Mouse (Mus musculus) fibroblast of lung, adult 2 months (primary cell): ENCODE measurements around the gene Ogdh.
"Not testable (repeated sequence)": the region's sequence is repeated elsewhere in the genome, so short reads cannot be mapped to it uniquely, and the experiment has no call there.

Experiments used
- DNase-seq: peaks from one replicate; pipeline ENCODE4 v3.0.0-alpha.2; 2011; ENCODE audit warnings: low read depth

The Ogdh gene

GRCm38 (mm10) chr11:6367156-6367555 lies 75.7 kb downstream of the Ogdh start:
- no peak for DNase-seq

- not testable (repeated sequence) for DNase-seq
Observed at GRCm38 (mm10) chr11:6367986-6368385, 76.6 kb downstream of the Ogdh start.

GRCm38 (mm10) chr11:6371376-6372155 lies 80.1 kb downstream of the Ogdh start:
- no peak for DNase-seq

GRCm38 (mm10) chr11:6372784-6373183 lies 81.4 kb downstream of the Ogdh start:
- DNase-seq = no peak

GRCm38 (mm10) chr11:6380916-6381315 lies 89.5 kb downstream of the Ogdh start:
- no peak for DNase-seq

GRCm38 (mm10) chr11:6388126-6388725 lies 96.8 kb downstream of the Ogdh start:
- no peak for DNase-seq

DNA sequence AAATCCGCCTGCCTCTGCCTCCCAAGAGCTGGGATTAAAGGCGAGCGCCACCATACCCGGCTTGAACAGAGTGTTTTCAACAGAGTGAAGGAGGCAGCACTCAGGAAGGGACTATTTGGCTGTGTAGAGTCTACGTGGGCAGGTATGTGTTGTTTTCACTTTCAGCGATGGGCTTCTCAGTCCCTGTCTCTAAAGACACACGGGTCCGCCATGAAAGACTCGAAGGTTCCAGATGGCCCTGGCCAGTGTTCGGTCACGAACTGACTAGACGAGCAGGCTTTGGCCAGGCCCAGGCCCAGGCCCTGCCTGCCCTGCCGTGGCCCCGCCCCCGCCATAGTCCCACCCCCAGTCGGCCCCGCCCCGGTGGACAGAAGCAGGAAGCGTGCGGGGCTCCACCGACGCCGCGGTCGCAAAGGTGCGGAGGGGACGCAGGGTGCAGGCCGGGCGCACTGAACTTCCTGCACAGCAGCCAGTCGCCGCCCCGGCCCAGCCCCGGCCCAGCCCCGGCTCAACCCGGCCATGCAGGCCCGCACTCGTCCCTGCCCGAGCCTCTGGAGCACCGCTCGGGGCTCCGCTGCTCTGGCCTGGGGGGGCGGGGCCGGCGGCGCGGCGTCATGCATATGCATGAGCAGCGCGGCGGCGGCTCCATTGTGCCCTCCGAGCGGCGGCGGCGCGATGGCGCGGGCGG lies 97.4 kb downstream of the Ogdh start, which contains the start of gene Zmiz2:
TSS of gene Zmiz2 (plus strand) at position 349 of the 688 bp plus-strand sequence.
- DNase-seq = peak; percentile 73

DNA sequence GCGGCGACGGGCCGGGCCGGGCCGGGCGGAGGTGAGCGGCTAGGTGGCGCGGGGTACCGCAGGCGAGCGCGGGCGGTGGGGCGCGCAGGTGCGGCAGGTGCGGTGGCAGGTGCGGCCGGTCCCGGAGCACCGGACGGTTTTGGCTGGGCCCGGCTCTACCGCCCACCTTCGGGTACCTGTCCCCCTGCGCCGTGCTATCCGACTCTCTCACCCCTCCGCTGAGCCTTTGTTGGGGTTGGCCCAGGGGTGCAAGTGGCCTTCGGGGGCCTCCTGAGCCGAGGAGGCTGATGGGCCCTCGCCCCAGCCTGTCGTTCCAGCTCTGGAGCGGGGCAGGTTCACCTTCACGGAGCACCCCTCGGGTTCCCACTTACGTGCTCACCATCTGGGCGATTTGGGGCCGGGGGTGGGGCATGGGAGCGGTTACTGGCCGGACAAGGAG lies 98.1 kb downstream of the Ogdh start:
- DNase-seq = no peak

DNA sequence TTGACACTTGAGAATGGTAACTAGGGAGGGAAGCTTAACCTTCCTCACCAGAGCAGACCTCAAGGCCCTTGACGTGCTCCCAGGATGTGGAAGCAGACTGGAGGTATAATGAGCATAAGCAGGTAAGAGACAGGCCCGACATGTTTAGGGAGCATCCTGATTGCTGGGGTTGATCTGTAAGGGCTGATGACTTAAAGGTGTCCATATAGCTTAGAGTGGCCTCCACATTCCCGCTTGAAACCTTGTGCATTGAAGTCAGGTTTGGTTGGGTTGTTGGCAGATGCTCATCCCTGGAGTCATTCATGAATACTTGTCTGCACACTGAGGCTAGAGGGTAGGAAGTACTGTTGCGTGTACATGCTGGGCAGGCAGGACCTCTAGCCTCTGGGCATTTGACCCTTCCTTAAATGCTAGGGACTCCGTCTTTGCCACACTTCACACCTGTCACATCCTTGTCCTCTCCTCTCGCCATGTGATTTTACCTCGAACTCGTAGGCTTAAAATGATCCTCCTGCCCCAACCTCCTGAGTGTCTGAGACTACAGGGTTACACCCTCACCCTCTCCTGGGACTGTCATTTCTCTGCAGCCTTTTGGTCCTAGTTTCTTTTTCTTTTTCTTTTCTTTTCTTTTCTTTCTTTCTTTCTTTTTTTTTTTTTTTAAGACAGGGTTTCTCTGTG lies 99.1 kb downstream of the Ogdh start:
- DNase-seq = no peak

GRCm38 (mm10) chr11:6391516-6392276 lies 100.3 kb downstream of the Ogdh start:
- no peak for DNase-seq

DNA sequence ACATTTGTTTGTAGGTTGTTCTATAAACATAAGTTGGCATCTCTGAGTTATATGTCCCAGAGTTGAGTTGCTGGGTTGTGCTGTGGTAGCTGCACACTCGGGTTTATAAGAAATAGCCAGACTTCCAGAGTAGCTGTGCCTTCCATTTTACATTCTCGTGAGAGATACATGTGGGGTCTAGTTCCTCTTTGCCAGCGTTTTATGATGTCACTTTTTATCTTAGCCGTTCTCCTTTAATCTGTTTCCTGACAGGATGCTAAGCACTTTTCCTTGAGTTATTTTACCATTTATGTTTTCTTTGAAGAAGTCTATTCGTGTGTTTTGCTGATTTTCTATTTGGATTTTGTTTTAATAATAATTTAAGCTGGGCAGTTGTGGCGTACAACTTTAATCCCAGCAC lies 101.4 kb downstream of the Ogdh start:
- DNase-seq = no peak

- DNase-seq = no peak
Observed at GRCm38 (mm10) chr11:6393866-6394265, 102.4 kb downstream of the Ogdh start.

GRCm38 (mm10) chr11:6395565-6395964 lies 104.1 kb downstream of the Ogdh start:
- no peak for DNase-seq

GRCm38 (mm10) chr11:6398141-6398540 lies 106.7 kb downstream of the Ogdh start:
- DNase-seq = no peak

GRCm38 (mm10) chr11:6402515-6403510 lies 111.4 kb downstream of the Ogdh start:
- DNase-seq = no peak

- no peak for DNase-seq
Observed at GRCm38 (mm10) chr11:6403830-6404405, 112.5 kb downstream of the Ogdh start.

DNA sequence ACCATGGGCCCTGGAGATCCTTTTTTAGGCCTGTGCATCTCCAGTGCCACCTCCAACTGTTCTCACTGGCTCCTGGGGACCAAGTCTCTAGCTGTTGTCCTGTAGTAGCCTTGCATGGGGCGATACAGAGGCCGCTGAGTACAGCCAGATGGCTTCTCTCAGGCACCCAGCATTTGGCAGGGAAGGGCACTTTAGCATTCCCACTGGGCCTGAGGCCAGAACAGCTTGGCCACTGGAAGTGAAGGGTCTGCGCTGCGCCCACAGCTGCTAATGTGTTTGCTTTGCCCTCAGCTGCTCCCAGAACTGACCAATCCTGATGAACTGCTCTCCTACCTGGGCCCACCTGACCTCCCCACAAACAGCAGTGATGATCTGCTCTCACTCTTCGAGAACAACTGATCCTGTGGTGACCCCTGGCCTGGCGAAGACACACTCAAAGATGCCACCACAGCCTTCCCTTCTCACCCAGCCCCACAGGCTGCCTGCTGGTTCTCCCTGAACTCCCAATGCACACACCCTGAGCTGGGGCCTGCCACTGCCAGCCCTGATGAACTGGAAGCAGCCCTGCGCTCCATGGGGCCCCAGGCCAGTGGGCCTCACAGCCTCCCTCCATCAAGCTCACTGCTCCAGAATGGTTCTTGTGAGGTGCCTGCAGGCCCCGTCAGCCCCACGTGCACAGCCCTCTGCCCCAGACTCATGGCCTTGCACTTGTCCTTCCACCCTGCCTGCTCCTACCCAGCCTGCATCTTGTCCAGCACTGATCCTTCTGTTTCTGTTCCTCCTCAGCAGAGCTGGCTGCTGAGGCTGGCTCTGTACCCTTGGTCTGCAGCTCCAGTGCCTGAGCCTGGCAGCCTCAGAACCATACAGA lies 113.5 kb downstream of the Ogdh start:
- DNase-seq = no peak

- DNase-seq = no peak
Observed at GRCm38 (mm10) chr11:6405591-6406081, 114.2 kb downstream of the Ogdh start.
